In genomic region chr12:102206471-102206870, GRCm38 (mm10) we compare ENCODE assay signal across 18 mouse cellular contexts.
"Had no signal": no experiment of that assay in that cellular context is flagged by ENCODE, and none has a peak within 500 bp of the region (broad histone marks: within the 10 kb centered on the region; RNA-seq: fewer than 3 reads in every experiment).

No protein-coding gene starts in this region.

- H3K4me2 ChIP-seq: intestine, embryonic 15.5 days; liver, embryonic 11.5 days; lung, embryonic 14.5 days; midbrain, embryonic 11.5 days had no signal

- DNase-seq: kidney, adult 18-20 months; kidney, adult 9 months; kidney, postnatal 14 days; kidney, postnatal 4 days; layer of hippocampus, adult 9-11 months; liver, postnatal 0 days; lung, embryonic 14.5 days; lung, postnatal 14 days; lung, postnatal 4 days; midbrain, embryonic 14.5 days; right cerebral cortex, adult 18-20 months; right cerebral cortex, postnatal 14 days; right cerebral cortex, postnatal 4 days; thymus, postnatal 25 days had no signal

- H3K27me3 ChIP-seq: intestine, embryonic 15.5 days had no signal

- H3K36me3 ChIP-seq: intestine, embryonic 15.5 days had no signal

- H3K4me1 ChIP-seq: intestine, embryonic 15.5 days had no signal

- ATAC-seq: intestine, embryonic 15.5 days; liver, postnatal 0 days had no signal

- H3K27ac ChIP-seq: intestine, embryonic 15.5 days; liver, embryonic 14.5 days had no signal

- H3K4me3 ChIP-seq: intestine, embryonic 15.5 days had no signal

- H3K9me3 ChIP-seq: intestine, embryonic 15.5 days had no signal

- H3K9ac ChIP-seq: intestine, embryonic 15.5 days; liver, embryonic 14.5 days; liver, postnatal 0 days; lung, embryonic 14.5 days had no signal
